Mouse (Mus musculus) left cerebral cortex, postnatal 25 days (tissue): ENCODE measurements around the gene Saysd1. TPM values are rescaled to one million over a fixed set of nuclear protein-coding genes. Genes with fewer than 3 reads are reported as not detected.

ENCODE experiments used
- DNase-seq, 2 experiments: peaks; one replicate each; pipeline ENCODE4 v3.0.0; 2022; ENCODE audit warnings: low spot score in 2 of 2, mixed read lengths in 1 of 2
- intact Hi-C: fragments of 180-260 bp; cut with DNase I; formaldehyde crosslinking; loops from one replicate; pipeline ENCODE4 v1.15.1; 2025
- total RNA-seq, 2 experiments: library from RNA; stranded (reverse); gene quantifications; 2 replicates each; pipeline ENCODE4 v1.2.3; 2021

Gene Saysd1
- total RNA-seq: 1 to 10 TPM; 4.3 to 4.7 TPM

DNA sequence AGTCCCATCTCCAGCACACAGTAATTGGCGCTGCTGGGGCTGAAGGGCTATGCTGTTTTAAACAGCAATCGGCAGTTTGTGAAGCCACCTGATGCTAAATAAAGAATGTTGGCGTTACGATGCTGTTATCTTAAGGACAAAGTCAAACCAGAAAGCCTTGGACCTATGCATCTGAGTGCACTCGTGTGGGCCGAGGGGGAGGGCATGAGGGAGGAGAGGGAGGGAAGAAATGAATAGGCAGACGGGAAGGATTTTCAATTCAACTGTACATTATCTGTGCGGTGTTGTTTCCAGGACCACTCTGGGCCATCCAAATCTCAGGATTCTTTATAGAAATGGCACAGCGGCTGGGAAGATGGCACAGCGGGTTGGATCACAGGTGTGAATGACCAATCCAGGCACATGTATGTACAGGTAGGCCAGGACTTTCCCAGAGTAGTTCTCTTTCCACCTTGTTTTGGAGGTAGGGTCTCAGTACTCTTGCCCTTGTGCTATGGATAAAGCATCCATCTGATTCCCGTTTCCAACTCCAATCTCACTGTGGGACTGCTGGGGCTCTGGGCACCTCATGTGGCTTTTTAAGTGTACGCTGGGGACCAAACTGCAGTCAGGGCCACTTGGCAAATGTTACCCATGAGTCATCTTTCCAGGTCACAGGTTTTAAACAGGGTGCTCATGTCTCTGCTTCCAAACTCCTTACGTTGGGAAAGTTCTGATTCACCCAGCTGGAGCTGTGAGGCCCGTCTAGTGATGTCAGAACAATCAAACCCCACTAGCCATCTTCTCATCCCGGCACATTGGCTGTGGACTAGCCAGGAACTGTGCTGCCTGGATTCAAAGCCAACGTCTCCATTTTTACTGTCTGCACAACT, at the start of gene Saysd1:
Saysd1 (minus strand) TSS at position 51 of the 872 bp plus-strand sequence.
- intact Hi-C loops: no loop called here

DNA sequence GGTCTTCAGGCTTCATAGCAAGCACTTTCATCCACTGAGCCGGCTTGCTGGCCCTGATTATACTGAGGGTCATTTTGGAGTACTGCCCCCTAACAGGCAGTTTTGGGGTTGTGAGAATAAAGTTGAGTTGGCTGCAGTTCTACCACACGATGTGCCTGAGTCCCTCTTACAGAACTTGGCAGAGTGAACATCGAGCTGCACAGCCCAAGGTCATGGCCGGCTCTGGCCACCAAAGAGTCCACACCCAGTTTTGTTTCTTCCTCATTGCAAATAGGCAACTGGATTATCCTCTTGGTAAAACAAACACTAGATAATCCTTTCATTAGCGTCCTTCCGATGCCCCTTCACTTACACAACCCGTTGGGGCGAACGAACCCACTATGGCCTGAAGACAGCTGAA, 47.1 kb upstream of the Saysd1 start:
- no peak for DNase-seq
- intact Hi-C loops: loop anchor here (5.0 kb wide), 1 partner anchor 77 kb away; no protein-coding TSS in a partner anchor

More for the DNA sequence above, at the start of gene Saysd1:
- DNase-seq: no peak

GRCm38 (mm10) chr14:20183701-20184100, 45.4 kb upstream of the Saysd1 start:
- intact Hi-C loops: no loop called here
- DNase-seq: no peak

DNA sequence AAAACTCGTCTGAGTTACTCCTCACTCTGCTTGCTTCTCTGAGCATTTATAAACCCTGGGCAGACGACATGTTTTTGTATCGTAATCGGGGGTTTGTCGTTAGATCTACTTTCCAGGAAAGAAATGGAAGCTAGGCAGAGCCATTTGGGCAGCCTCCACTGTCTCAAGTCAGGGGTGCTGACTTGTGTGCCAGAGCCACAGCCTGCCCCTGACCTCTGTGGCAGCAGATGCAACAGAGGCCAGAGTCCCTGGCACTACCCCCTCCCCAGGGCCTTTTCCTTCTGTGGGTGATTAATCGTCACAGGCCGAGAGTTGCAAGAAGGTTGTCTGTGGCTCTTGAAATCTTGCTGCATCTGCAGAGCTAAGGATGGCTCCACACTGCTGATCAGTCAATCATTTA, 44.3 kb upstream of the Saysd1 start:
- no peak for DNase-seq
- intact Hi-C loops: no loop called here

- DNase-seq: peak; percentile 48 to 63
- intact Hi-C loops: no loop called here
These were observed 43.2 kb upstream of the Saysd1 start, which contains the start of gene Kcnk5 for GRCm38 (mm10) chr14:20181466-20181921. Gene Kcnk5 (minus strand): TSS chr14:20181809.

DNA sequence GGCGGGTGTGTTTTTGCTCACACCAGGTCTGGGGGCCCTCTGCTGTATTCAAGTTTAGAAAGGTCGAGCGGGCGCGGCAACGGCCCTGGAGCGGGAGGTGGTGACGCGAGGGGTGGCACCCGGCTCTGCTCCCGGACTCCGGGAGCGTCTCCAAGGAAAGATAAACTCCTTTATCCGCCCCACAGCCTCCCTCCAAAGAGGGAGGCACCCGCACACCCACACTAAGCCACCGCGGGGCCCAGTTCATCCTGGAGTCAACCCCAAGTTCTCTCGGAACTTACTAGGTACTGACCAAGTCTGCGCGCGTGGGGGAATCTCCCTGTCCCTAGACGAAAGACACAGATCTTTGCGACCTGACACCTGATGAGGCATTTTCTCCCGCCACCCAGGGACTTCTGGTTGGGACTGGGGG, 42.4 kb upstream of the Saysd1 start:
- intact Hi-C loops: no loop called here
- no peak for DNase-seq

- intact Hi-C loops: no loop called here
- no peak for DNase-seq
These were observed 42.0 kb upstream of the Saysd1 start for GRCm38 (mm10) chr14:20180304-20180703.

GRCm38 (mm10) chr14:20179731-20180280, 41.5 kb upstream of the Saysd1 start:
- intact Hi-C loops: no loop called here

DNA sequence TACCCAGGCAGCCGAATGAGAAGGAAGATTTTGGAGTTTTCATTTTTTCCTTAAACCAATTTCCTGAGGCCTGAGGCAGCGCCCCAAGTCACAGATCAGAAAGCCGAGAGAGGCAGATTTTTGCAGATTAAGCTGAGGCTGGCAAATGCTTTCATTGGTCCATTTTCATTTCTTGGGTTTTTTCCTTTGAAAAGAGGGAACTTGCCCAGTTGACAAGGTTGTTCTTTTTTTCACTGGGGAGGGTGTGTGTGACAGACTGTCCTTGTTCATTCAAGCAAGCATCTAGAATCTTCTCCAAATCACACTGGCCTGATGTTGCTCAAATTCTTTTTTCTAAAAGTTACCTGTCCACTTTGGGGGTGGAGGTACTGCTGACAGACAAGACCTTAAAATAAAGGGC, 40.7 kb upstream of the Saysd1 start:
- DNase-seq: no peak
- intact Hi-C loops: no loop called here

More at GRCm38 (mm10) chr14:20179731-20180280, 41.5 kb upstream of the Saysd1 start:
- DNase-seq: no peak

- DNase-seq: no peak
- intact Hi-C loops: no loop called here
These were observed 40.3 kb upstream of the Saysd1 start for GRCm38 (mm10) chr14:20178593-20178992.

DNA sequence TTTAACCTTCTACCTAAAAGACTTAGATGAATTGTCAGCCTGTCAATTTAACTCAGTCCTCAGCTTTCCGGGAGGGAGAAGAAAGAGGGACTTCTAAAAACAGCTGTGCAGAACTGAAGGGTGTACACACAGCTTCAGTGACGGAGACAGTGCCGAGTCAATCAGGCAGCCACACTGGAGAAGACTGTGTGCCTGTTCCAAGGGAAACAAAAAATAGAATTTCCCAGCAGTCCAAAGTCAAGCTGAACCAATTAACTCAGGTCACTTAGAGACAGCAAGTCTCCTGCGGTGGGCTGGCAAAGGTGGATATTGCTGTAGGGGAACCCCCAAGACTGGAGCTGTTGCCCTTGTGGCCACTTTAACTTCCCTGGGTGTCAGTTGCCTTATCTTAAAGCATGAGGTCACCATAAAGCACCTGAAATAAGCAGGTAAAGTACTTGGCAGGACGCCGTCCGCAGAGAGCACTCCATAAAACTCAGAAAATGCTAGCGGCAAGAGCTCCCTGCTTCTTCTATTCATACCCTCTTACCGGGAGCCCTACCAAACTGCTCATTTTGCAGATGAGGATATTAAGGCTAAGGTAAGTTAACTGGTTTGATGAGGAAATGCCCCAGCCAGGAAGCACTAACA, 39.3 kb upstream of the Saysd1 start:
- DNase-seq: no peak
- intact Hi-C loops: no loop called here

DNA sequence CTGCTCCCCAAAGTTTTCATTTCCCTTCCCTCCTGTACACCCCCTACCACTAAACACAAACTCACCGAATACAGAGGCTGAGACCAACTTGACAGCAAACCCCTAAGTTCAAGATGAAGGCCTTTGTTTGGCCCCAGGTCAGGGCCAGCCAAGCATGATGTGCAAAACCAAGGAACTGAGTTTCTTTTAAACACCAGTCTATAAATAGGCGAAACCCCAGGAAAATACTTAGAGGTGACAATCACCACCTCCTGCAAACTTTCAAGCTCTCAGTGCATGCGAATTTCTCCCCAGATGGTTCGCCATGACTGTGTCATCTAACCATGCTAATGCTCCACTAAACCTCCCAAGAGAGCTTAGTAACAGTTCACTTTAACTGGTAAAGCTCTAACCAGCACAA, 37.4 kb upstream of the Saysd1 start:
- no peak for DNase-seq
- intact Hi-C loops: no loop called here

GRCm38 (mm10) chr14:20175114-20175513, 36.8 kb upstream of the Saysd1 start:
- no peak for DNase-seq
- intact Hi-C loops: no loop called here

- intact Hi-C loops: no loop called here
- DNase-seq: no peak
These were observed 36.4 kb upstream of the Saysd1 start for GRCm38 (mm10) chr14:20174696-20175095.

- intact Hi-C loops: no loop called here
- no peak for DNase-seq
These were observed 35.6 kb upstream of the Saysd1 start for GRCm38 (mm10) chr14:20173873-20174490.

DNA sequence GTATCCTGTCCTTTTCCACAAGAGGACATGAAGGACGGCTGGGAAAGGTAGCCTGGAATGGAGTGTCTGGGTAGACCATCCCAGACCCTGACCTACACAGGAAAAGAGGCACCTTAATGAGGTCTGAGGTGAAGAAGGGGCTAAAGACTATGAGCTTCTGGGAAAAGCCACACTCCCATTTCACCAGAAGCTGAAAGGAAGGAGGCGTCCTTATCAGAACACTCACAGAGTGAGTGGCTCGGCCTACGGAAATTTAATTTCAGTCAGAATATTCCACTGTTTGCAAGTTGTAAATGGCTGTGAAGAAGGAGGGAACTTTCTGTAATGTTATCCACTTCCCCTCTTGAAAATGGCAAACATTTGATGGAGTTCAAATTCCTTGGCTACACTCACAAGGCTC, 34.6 kb upstream of the Saysd1 start:
- DNase-seq: no peak
- intact Hi-C loops: no loop called here

- intact Hi-C loops: no loop called here
- no peak for DNase-seq
These were observed 34.2 kb upstream of the Saysd1 start for GRCm38 (mm10) chr14:20172509-20172908.

GRCm38 (mm10) chr14:20171840-20172239, 33.5 kb upstream of the Saysd1 start:
- intact Hi-C loops: no loop called here

GRCm38 (mm10) chr14:20169251-20169650, 30.9 kb upstream of the Saysd1 start:
- DNase-seq: no peak
- intact Hi-C loops: no loop called here

More at GRCm38 (mm10) chr14:20171840-20172239, 33.5 kb upstream of the Saysd1 start:
- no peak for DNase-seq

- intact Hi-C loops: no loop called here
These were observed 30.1 kb upstream of the Saysd1 start for GRCm38 (mm10) chr14:20168478-20168877.

More at GRCm38 (mm10) chr14:20168478-20168877, 30.1 kb upstream of the Saysd1 start:
- no peak for DNase-seq
